Mouse (Mus musculus) T-helper 1 cell (primary cell): ENCODE measurements around the gene Scoc.
"Not testable (repeated sequence)": the region's sequence is repeated elsewhere in the genome, so short reads cannot be mapped to it uniquely, and the experiment has no call there.

ENCODE experiments used
- in situ Hi-C: fragments of 300-600 bp; cut with MboI, MseI; formaldehyde crosslinking; loops from one replicate; pipeline ENCODE4 v1.15.1; 2025; ENCODE audit warnings: high pct_unique_total_duplicates

Gene Scoc

DNA sequence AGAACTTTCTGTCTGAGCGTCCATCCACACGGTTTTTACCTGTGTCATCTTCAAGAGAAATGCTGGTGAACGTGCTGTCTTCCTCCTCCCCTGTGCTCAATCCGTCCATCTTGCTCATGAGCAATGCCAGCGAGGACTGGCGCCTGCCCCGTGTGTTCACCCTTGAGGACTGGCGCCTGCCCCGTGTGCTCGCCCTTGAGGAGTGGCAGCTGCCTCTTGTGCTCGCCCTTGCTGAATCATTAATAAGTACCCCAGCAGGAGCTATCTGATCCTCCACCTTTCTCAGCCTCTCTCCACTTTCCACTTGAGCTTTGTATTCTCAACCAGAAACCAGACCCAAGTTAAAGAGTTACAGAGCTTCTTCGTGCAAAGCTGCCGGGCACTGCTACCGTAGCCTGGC, at the start of gene Scoc:
Gene Scoc (minus strand): TSS at position 170 of the 400 bp plus-strand sequence.
- in situ Hi-C loops, result no loop called here

- in situ Hi-C loops, result no loop called here
These were observed 1.4 kb upstream of the Scoc start for GRCm38 (mm10) chr8:83459606-83460005.

DNA sequence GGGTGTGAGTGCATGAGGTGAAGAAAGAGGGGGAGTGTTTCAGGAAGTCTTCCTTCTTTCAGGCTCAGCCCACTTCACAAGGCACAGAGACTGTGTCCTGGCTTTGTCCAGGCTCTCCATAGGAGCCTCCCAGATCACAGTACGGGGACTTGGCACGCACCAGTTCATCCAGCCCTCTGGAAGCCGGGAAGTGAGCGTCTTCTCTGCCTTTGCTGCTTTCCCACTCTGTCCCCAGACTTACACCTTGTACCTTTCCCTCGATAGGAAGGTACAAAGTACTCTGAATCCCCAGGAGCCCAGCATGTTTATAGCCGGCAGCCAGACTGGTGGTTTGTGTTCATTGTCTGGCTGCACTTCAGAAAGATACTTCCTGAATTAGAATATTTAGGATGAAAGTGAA, 1.1 kb downstream of the Scoc start:
- in situ Hi-C loops, result no loop called here

DNA sequence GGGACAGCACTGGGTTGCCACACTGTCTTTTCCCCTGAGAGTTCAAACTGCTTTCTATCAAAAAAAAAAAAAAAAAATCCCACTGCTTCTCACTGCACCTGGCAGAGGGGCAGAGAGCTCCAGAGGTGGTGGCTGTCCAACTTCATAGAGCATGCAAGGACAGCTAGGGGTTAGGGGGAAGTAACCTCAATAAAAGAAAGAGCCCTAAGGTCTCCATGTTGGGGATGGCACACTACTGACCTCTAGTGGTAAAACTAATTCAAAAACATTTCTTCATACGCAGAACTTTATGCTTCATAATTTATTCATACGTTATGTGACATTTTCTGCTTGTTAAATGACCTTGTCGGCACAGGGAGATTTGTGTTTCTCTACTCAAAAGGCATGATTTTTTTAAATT, 7.1 kb downstream of the Scoc start:
- in situ Hi-C loops, result no loop called here

DNA sequence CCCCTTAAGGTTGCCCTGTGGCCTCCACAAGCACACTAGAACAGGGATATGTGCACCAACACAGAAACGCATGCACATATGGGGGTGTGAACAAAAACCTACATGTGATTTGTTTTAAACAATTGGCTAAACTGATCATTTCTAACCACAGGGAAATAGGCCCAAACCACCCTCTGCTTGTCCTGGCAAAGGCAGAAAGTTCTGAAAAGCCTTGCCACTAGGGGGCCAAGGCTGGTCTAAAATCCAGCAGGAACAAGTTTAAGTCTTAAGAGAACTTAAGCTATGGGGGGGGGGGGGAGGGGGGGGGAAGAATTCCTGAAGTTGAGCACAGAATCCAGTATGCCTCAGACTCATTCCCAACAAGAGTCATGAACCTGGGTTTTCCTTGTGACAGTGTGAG, 8.2 kb downstream of the Scoc start:
- in situ Hi-C loops, result no loop called here

DNA sequence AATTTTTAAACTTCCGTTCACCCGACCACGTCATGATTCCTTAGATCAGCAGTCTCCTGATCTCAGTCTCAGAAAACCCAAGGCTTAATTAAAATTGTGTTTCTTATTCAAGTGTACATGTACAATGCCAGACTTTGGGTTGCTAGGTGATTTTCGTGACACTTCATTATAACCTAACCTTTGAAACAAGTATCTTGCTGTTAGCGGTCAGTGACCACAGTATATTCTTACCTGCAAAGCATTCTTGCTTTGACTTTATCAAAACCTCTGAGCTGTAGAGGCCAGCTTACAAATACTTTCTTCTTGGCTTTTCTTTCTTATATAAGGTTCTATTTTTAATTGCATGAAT, 15.2 kb downstream of the Scoc start:
- in situ Hi-C loops, result no loop called here

GRCm38 (mm10) chr8:83442243-83443051, 15.7 kb downstream of the Scoc start:
- in situ Hi-C loops, result no loop called here

DNA sequence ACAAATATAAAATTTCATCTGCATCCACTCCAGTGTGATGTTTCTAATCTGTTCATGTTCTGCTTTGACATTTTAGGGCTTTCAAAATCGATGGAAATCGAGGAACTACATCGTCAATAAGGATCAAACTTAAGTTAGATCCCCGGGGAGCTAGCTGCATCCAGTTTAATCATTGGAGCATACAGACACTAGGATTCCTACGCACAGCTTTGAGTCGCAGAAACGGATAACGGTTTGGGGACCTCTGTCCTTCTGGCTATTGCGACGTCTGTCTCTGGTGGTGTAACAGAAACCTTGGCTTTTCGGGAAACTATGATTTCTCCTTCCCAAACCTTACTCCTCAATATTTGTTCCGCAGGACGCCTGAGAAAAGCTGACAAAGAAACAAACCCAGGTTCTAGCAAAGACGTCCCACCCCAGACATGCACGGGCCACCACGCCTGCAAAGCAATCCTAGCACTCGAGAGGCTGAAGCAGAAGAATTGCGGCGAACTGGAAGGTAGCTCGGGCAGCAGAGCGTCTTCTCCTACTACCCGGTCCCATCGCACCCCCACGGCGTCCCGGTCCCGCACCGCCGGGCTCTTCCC, 16.4 kb downstream of the Scoc start:
- in situ Hi-C loops, result no loop called here

GRCm38 (mm10) chr8:83437077-83437476, 21.1 kb downstream of the Scoc start:
- in situ Hi-C loops, result no loop called here

DNA sequence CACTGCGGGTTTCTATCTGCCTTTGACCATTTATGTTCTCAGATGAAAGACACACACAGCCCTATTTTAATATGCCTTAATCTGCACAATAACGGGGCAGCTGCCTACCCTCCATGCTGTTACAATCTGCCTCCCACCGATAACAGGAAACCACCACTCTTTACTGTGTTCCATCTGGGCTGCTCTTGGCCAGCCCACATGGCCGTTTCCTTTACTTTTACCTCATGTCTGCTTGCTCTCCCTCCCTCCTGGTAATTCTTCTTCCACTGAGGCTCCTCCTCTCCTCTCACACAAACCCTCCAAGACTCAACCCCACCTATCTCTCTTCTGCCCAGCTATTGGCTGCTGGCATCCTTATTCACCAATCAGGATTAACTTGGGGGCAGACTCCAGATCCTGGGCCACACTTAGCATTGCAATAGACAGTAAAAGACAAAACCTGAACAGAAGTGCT, 29.1 kb downstream of the Scoc start:
- in situ Hi-C loops, result no loop called here

DNA sequence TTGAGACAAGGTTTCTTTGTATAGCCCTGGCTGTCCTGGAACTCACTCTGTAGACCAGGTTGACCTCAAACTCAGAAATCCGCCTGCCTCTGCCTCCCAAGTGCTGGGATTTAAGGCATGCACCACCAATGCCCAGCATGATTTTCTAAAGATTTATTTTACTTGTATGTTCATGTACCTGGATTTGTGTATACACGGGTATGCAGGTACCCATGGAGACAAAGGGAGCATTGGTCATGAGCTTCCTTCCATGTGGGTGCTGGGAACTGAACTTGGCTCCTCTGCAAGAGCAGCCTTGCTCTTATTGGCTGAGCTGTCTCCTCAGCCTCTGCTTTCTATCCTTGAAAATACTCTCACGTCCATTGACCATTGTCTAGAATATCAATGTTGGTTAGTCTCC, 29.6 kb downstream of the Scoc start:
- in situ Hi-C loops, result not testable (repeated sequence)

GRCm38 (mm10) chr8:83426949-83427348, 31.2 kb downstream of the Scoc start:
- in situ Hi-C loops, result no loop called here

DNA sequence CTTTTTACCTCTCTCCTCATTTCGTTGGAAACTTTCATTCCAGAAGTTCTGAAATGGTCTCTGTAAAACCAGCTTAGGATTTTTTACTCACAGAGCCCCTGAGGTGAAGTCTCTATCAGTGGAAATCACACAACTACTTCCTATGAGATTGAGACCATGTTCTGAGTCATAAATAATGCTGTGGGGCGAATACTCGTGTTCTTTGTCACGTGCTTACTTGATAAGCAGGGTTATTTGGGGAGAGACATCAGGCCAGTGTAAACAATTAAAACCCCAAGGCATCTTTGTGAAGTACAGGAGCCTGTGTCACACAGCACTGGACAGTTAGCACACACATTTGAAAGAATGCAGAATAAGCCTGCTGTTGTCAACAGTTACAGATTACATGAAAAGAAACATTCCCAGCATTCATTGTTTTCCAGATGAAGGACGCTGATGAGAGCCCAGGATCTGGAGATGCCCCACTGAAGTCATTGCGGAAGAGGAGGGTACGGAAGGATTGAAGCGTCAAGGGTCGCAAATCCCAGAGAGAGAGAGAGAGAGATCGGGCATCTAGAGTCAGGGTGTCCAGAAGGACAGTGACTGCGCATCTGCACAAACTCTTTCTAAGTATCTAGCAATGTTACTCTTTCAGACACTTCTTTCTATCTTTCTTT, 32.0 kb downstream of the Scoc start:
- in situ Hi-C loops, result no loop called here

GRCm38 (mm10) chr8:83425202-83425601, 33.0 kb downstream of the Scoc start:
- in situ Hi-C loops, result no loop called here

- in situ Hi-C loops, result no loop called here
These were observed 35.0 kb downstream of the Scoc start for GRCm38 (mm10) chr8:83423032-83423825.

GRCm38 (mm10) chr8:83421354-83421753, 36.8 kb downstream of the Scoc start:
- in situ Hi-C loops, result no loop called here

DNA sequence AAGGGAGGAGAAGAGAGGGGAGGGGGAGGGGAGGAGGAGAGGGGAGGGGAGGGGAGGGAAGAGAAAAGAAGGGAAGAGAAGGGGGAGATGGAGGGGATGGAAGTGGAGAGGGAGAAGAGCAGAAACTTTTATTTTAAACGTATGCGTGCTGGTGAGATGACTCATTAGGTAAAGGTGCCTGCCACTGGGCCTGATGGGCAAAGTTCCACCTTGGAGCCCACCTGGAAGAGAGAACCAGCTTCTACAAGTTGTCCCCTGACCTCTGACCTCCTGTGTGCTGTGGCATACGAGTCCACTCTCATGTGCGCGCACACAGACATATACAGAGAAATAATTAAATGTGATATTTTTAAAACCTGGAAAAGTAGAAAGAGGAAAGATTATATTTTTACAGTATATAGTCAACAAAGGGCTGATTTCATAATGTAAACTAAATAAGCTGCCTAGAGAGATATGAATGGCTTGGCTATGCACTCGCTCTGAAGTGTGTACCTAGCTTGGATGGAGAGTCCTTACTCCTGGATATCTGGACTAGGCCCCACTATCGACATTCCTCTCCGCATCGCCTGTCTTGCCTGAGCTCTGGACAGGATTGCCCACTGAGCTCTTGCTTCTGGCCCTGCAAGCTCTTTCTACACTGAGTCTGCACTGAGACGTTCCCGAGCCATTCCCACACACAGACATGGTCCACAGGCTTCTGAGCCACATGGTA, 39.2 kb downstream of the Scoc start:
- in situ Hi-C loops, result loop anchor here (10.0 kb wide), 1 partner anchor 56 kb away; no protein-coding TSS in a partner anchor

GRCm38 (mm10) chr8:83417970-83418369, 40.2 kb downstream of the Scoc start:
- in situ Hi-C loops, result loop anchor here (10.0 kb wide), 1 partner anchor 57 kb away; no protein-coding TSS in a partner anchor

DNA sequence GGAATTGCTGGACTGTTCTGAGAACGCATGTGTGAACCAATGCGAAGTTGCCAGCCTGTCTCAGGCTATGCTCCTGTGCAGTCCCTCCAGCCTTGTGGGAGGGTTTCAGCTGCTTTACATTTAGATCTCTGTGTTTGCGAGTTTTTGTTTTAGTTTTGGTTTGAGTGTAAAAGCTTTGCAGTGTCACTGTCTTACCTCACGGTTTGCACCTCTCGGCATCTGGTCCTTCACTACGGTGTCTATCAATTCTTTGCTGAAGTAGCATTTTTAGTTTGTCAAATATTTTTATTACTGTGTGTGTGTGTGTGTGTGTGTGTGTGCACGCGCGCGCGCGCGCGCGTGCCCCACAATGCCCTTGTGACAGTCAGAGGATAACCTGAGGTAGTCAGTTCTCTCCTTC, 41.3 kb downstream of the Scoc start:
- in situ Hi-C loops, result loop anchor here (10.0 kb wide), 1 partner anchor 58 kb away; no protein-coding TSS in a partner anchor

- in situ Hi-C loops, result no loop called here
These were observed 49.7 kb downstream of the Scoc start for GRCm38 (mm10) chr8:83408496-83408895.

- in situ Hi-C loops, result no loop called here
These were observed 51.4 kb downstream of the Scoc start for GRCm38 (mm10) chr8:83406836-83407235.
